Mouse (Mus musculus) bone marrow, adult 2 months (tissue): Measurements from ENCODE around the gene Lhpp.

Experiments
- CTCF ChIP-seq: fragments of 200-500 bp; IDR thresholded peaks from 2 replicates; pipeline ENCODE4 v1.5.1; 2011; ENCODE audit warnings: low read length, control low read depth; ENCODE audit not compliant: control insufficient read depth, insufficient read depth
- POLR2A ChIP-seq: fragments of 200-500 bp; IDR thresholded peaks from 2 replicates; pipeline ENCODE4 v1.6.1; 2011; ENCODE audit warnings: low read depth, mild to moderate bottlenecking, control low read depth, low read length, borderline replicate concordance; ENCODE audit not compliant: control insufficient read depth

DNA sequence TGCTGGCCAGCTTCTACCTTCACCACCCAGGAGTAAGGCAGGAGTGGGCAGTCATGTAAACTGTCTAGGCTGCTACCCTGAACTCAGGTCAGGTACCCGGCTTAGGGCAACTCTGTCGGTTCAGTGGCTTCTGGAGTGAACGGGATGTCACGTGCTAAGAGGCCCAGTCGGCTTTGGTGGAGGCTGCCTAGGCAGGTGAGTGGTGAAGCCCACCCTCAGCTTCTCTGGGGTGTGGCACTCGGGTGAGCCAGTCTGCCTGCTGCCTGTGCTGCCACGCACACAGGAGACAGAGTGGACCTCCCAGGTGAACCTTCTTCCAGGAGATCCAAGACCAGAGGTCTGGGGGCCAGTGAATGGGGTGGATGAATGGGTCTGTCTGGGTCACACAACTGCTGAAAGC, 102.5 kb downstream of the Lhpp start:
- TF ChIP-seq CTCF (no peak), POLR2A (no peak)
